Mouse (Mus musculus) heart, postnatal 25 days (tissue): Measurements from ENCODE around the gene Afmid. TPM values are rescaled to one million over a fixed set of nuclear protein-coding genes. Genes with fewer than 3 reads are reported as not detected.
"Not testable (repeated sequence)": the region's sequence is repeated elsewhere in the genome, so short reads cannot be mapped to it uniquely, and the experiment has no call there.

Source experiments
- DNase-seq: peaks from one replicate; pipeline ENCODE4 v3.0.0; 2022; ENCODE audit warnings: low spot score
- intact Hi-C: fragments of 180-260 bp; cut with DNase I; formaldehyde crosslinking; loops from one replicate; pipeline ENCODE4 v1.15.1; 2025
- total RNA-seq, 2 experiments: library from RNA; stranded (reverse); gene quantifications; 2 replicates each; pipeline ENCODE4 v1.2.3; 2021

Afmid gene
- total RNA-seq, 2 experiments from 2014 or later: 4.3 to 5.6 TPM

DNA sequence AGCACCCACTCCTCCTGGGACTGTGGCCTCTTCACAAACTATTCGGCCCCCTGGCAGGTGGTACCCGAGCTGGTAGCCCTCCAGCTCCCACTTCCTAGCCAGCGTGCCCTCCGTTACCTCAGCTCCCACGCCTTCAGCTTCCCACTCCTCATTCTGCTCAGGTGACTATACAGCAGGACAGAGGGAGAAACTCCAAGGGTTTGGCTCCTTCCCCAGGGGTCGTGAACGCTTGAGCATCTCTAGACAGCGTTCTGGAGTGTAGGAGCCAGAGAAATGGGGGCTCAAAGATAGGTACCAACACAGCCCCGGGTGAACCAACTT, 34.3 kb upstream of the Afmid start:
- intact Hi-C loops: no loop called here
- DNase-seq: no peak

DNA sequence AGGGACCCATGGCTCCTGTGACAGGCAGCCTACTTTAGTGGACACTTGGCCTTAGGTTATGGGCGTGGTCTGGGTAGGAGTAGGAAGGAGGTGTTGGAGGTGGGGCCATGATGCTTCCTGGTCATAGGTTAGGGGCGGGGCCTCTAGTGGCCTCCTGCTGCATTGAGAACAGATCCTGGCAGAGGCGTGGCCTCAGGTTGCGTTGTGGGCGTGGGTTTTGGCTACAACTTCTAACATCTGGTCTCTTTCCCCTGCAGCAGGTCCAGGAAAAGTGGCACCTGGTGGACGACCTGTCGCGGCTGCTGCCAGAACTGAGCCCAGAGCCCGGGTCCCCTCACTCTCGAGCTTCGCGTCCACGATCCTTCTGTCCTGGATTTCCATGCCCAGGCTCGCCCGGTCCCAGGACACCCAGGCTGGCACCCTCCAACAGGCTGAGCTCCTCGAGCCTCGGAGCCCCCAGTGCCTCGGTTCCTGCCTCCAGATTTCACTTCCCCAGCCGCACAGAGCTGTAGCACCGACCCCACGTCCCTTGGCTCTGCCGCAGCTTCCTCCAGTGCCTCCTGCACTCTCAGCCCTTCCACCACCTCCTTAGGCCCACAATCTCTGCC, 33.3 kb upstream of the Afmid start:
- no peak for DNase-seq
- intact Hi-C loops: no loop called here

DNA sequence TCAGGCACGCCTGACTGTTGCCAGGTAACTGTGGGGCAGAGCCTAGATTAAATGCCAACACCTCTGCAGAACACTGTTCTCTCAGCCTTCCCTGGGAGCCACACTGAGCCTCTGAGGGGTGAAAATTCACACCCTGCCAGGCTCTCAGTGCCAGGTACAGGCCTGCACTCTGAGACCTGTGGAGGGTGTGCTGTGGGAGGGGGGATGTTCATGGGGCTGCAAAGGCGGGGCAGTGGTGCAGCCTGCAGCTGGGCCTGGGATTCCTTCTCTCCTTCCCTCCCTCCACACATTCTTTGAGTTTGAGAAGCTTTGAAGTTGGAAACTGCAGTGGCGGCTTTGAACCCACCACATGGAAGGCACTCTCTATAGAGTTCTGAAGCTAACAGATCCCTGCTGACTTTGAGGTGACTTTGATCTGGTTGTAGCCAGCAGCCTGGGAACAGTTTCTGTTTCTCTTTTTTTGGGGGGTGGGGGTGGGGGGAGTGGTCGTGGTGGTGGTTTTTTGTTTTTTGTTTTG, 31.6 kb upstream of the Afmid start:
- DNase-seq: no peak
- intact Hi-C loops: no loop called here

DNA sequence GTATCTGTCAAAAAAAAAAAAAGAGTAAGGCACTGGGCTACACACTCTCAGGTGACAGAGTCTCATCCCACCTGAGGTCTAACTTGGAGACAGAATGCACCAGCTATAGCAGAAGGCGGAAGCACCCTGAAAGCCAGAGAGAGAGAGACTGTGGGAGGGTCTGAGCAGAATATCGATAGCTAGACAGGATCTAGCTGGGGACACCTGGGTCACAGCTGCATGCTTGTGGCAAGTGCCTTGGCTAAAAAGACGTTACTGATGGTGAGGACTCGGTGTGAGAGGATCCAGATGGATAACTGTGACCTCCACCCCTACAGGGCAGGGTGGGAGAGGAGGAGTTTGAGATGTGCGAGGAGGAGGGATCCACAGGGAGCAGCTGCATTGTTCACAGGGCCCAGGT, 28.8 kb upstream of the Afmid start:
- intact Hi-C loops: no loop called here
- no peak for DNase-seq

DNA sequence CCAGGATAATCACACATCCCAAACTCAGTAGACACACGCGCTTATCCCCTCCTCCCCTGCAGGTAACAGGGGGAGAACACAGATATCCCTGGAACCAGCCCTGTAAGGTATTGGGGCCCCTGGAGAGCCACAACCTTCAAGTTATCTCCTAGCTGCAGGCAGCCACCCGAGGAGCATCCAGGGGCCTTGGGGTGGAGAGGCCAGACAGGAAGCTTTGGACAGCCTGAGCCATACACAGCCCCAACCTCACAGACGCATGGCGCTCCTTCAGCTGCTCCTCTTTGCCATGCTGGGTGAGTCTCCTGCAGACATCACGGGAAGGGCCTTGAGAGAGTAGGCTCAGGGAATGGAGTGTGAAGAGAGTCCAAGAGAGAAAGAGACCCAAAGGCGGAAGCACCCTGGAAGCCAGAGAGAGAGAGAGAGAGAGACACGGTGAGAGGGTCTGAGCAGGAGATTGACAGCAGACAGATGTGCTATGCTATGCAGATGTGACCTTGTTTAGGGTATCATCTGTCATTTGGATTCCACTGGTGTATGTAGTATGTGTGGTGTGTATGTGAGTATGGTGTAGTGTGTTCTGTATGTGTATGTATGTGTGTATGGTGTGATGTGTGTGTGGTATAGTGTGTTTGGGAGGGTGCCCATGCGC, 28.1 kb upstream of the Afmid start, which contains the start of gene 6030468B19Rik:
TSS of gene 6030468B19Rik (plus strand) at position 150 of the 649 bp plus-strand sequence.
- no peak for DNase-seq
- intact Hi-C loops: no loop called here

DNA sequence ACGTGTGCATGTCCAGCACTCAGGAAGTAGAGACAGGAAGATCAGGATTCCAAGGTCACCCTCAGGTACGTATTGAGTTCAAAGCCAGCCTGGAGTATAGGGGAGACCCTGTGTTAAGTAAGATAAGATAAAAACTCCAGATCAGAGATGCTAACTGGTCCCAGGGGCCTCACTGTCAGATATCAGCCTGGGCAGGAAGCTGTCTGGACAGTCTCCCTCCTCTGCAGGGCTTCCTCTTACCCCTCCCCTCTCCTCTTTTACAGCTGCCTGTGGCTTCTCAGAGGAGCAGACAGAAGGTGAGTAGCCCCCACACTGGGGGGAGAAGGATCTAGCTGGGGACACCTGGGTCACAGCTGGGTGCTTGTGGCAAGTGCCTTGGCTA, 27.6 kb upstream of the Afmid start:
- intact Hi-C loops: no loop called here

DNA sequence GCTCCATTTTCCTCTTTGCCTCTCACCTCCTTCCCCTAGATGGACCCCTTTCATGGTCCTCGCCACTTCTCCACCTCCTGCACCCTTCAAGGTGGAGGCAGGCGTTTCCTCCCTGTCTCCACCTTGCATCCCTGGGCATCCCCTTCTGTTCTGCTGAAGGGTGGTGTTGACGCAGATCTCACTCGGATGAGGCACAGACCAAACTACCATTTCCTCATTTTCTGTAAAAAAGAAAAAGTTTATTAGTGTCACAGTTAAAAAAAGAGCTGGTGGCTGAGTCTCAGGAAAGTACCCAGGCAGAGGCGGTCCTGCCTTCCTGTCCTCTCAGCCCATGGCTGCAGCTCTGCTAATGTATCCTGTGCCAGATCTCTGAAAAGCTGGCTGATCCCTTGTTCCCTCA, 26.6 kb upstream of the Afmid start:
- intact Hi-C loops: no loop called here
- DNase-seq: no peak

More for the DNA sequence above, 27.6 kb upstream of the Afmid start:
- DNase-seq: no peak

DNA sequence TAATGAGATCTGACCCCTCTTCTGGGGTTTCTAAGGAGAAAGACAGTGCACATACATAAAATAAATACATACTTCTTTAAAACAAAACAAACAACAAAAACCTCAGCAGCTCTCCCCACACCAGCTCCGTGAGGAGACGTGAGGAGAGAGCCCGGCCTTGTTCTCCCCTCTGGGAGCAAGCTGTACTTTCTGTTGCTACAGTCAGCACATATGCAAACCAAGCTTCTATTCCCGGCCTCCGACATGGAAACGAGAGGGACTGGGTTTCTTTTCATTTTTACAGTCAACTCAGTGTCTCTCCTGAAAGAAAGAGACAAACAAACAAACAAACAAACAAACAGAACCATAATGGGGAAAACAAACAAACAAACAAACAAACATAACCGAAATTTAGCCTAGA, 25.7 kb upstream of the Afmid start:
- DNase-seq: no peak
- intact Hi-C loops: no loop called here

DNA sequence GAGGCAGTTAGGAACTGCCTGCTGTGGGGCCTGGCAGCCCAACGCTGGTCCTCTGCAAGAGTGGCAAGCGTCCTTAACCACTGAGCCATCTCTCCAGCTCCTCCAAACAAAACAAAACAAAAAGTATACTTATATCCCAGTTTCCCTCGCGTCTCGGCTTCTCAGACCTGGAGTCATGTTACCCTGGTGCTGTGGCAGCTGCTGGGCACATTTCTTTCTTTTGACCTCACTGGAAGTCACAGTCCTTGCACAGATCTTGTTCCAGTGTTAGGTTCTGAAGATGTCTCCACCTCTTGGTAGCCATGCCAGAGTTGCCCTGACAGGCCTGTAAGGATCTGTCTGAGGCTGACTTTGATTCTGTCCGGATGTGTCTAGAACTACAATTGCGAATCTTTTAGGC, 24.1 kb upstream of the Afmid start:
- no peak for DNase-seq
- intact Hi-C loops: no loop called here

DNA sequence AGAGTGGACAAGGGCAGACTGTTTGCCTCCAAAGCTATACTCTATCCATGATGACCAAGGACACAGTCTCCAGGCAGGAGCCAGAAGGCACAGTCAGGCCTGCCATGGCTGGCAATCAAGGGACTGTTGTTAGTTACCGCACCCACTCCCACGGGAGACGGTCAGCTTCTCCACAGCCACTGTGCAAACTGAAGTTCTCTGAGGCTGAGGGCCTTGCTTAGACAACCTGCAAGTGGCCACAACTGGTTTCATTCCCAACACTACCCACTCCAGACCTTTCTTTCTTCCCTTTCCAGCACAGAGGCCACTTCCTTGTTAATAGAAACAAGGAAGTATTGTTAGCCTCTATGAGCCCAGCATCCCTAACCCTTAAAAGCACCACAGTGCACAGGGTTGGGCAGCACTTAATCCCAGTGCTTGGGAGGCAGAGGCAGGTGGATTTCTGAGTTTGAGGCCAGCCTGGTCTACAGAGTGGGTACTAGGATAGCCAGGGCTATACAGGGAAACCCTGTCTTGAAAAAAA, 22.5 kb upstream of the Afmid start:
- intact Hi-C loops: no loop called here
- DNase-seq: no peak

DNA sequence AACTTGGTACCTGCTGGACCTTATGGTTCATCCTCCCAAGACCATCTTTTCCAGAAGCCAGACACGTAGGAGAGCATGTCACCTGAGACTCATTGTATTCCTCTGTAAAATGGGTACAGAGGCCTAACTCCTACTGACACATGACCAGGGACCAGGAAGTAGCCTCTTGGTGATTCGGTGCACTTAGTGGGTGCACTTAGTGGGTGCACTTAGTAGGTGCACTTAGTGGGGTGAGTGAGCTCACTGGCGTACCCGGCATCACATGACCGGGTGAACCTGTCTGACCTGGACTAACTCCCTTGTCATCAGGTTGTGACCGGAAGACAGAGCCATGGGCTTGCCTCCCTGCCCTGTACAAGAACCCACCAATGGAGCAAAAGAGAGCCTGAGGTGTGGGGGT, 18.9 kb upstream of the Afmid start:
- intact Hi-C loops: no loop called here
- no peak for DNase-seq

DNA sequence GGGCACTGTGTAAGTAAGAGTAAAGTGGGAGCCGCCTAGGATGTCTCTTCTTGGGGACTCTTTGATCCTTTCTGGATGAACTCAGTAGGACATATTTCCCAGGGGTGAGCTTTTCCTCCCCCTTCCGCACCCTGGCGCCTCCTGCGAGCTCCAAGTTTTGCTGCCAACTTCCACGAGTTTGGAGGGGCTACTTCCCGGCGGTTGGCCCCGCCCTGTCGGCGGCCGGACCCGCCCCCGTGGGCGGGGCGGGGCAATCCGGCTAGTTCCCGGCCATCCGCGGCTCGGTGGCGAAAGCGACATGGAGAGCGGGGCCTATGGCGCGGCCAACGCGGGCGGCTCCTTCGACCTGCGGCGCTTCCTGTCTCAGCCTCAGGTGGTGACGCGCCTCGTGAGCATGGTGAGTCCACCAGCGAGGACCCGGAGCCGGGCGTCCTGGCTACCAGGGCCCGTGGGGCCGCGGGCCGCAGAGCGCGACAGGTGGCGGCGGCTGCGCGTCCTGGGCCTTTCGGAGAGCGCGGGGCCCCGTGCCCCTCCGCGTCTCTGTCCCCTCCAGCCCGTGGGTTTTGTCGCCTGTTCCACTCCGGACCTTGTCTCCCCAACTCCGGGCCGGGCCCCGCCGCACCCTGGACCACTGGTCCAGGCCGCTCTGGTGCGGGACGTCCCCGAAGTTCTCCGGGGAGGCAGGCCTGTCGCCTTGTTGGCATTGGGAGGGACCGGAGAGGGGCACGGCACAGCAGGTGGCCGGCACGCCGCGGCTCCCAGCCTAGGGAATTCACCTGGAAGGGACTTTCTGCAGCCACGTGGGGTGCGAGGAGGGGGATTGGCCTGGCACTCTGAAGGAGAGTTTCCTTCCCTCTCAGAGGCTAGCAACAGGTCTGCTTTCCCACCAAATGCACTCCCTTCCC, 16.1 kb upstream of the Afmid start, which contains the start of the genes Gm20708 and Syngr2:
TSS of gene Gm20708 (plus strand) at position 262 of the 905 bp plus-strand sequence.
TSS of gene Syngr2 (plus strand) at position 262 of the 905 bp plus-strand sequence.
- intact Hi-C loops: no loop called here
- peak; percentile 61 for DNase-seq

DNA sequence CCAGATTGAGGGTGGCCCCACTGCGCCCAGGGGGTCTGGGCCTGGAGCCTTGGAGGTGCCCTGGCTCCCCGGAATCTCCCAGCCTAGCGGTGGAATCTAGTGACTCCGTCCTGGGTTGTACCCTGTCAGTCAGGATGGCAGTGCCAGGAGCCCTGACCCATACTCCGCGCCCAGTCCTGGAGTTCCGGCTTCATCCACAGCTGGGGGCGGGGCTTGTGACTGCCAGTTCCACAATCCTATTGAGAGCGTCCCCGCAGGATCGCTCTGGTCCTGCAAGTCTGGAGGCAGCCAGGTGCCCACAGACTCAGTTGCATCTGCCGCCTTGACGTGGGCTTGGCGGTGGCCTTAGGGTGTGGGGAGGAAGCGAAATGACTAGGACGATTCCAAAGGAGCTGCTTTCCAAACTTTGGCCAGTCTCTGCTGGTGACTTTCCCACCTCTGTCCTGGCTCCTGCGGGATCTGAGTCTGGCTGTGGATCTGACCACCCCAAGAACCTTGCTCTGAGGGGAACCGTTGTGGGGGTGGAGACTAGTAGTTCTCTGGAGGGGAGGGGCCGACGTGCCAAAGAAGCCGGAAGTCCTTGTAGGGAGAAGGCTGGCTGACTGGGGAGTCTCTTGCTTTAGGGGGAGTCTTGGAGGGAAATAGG, 15.2 kb upstream of the Afmid start:
- DNase-seq: peak; percentile 68
- intact Hi-C loops: no loop called here

DNA sequence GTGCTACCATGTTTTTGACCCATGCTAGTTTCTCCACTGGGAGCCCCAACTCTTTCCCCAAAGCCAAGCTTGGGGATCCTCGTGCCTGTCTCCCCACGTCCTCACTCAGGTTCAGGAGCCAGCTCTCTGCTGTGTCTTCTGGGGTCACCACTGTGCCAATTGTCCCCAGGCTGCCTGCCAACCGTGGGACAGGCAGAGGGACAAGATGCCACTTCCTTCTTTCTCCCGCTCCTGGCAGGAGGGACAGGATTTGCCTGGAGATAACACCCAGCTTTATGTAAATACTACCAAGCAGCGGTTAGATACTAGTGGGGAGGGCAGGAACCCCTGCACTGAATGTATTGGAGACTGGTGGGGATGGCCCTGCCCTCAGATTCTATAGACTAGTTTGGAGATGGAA, 11.9 kb upstream of the Afmid start:
- intact Hi-C loops: no loop called here
- no peak for DNase-seq

DNA sequence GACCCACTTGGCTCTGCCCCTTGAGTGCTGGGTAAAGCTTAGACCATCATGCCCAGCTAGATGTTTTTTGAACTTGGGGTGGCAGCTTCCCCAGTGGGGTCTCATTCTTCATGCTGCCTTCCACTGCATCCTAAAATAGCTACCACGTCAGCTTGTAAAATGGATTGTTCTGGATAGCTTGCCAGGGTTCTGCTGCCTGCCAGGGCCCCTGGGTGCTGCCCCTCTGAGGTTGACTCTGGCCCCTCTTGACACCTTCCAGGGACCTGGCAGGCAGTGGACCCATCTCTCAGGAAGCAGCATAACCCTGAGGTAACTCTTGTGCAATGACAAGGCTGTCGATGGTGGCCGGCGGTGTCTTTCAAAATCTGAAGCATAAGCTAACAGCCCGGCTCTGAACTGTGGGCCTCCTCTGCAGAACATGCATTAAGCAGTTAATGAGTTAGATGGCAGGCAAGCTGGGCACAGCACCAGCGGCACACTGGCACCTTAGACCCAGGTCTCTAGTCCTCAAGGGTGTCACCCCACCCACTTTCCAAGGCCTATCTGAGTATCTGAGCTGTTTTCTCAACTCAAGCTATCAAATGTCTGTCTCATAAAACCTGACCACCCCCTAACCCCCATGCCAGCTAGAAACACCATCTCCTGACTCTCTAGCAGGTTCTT, 10.9 kb upstream of the Afmid start:
- DNase-seq: no peak
- intact Hi-C loops: no loop called here

DNA sequence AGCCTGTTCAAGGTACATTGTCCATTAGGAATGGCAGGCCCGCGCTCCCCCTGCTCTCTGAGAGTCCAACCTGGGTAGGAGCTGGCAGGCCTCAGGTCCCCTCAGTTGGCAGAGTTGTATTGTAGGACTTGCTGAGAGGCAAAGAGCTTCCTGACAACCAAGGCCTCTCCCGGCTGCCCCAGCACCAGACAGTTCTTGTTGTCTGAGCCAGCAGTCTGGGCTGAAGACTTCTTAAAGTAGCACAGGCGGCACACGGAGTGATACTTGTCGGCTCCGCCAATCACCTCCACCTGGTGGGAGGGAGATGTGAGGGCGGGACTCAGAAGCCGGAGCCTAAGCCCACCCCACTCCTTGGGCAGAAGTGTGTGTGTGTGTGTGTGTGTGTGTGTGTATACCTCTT, 9.9 kb upstream of the Afmid start:
- DNase-seq, intact Hi-C loops: not testable (repeated sequence)

DNA sequence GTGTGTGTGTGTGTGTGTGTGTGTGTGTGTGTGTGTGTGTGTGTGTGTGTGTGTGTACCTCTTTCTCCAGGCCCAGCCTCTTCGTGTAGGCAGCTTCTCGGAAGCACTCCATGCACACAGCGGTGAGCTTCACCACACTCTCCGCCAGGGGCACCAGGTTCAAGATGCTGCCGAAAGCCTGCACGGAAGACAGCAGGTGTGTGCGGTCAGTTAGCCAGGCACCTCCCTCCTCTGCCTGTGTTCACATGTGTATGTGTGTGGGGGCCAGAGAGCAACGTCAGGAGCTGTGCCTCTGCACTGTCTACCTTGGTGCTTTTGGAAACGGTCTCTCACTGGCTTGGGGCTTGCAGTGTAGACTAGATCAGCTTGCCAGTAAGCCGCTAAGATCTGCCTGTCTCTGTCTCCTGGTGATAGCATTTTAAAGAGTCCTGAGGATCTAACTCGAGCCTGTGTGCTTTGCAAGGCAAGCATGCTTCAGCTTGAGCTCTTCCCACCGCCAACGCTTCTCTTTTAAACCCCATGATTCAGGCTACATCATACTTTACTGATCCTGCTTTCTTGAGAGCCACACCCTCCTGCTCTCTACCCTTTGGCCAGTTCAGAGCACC, 9.2 kb upstream of the Afmid start:
- no peak for DNase-seq
- intact Hi-C loops: no loop called here

DNA sequence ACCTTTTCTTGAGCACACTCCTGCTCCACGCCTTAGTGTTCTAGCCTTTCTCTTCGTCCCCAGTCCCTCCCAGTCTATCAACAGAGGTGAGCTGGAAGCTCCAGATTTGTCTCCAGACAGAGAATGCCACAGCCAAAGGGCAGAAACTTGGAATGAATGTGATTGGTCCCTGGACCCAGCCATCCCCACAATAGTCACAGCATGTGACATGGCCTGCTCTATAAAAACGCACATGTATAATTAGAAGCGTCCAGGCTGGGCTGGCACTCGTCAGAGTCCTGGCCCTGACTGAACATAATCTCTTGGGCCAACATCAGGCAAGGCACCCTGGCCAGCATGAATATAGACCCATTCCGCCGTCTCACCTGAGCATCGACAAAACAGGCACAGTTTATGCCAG, 6.6 kb upstream of the Afmid start:
- intact Hi-C loops: no loop called here
- DNase-seq: peak; percentile 44

DNA sequence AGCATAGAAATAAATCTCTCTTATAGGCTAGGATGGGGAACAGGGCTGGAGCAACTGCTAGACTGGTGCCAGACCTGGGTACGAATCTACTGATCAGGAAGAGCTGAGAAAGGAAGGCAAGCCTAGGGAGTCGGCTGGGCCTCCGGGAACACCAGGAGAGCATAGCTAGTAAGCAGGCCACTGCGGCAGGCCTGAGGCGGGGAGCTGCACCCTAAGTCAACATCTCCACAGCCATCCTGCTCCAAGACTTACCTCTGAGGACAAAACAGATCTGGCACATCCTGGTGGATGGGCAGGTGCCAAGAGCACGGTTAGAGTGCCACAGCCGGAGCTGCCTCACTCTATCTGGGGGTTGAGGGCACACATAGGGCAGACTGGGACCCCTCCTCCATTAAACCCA, 5.6 kb upstream of the Afmid start:
- intact Hi-C loops: no loop called here
- DNase-seq: no peak
